Mouse (Mus musculus): ENCODE results near the gene Slc38a7. TPM values are rescaled to one million over a fixed set of nuclear protein-coding genes. Genes with fewer than 3 reads are reported as not detected.
A peak's percentile ranks its signal among the peaks of the same experiment; 100 is the strongest.
"Not testable (repeated sequence)": the region's sequence is repeated elsewhere in the genome, so short reads cannot be mapped to it uniquely, and the experiment has no call there.

Slc38a7 gene
- total RNA-seq, 2 experiments from 2014 or later: 9.9 to 12.0 TPM

DNA sequence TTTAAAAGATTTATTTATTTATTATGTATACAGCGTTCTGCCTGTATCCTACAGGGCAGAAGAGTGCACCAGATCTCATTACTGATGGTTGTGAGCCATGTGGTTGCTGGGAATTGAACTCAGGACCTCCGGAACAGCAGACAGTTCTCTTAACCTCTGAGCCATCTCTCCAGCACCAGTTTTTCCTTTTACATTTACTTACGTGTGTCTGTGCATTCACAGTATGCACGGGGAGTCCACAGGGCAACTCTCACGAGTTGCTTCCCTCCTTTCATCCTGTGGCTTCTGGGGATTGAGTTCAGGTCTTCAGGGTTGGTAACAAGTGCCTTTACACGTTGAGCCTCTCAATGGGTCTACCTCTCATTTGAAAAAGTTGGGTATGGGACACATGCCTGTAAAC, 835 bp upstream of the Slc38a7 start:
- intact Hi-C loops (cut with DNase I): loop anchor here (5.0 kb wide), 1 partner anchor 33 kb away; the partner anchor contains the start of gene Got2
- no peak for DNase-seq

GRCm38 (mm10) chr8:95852290-95852689, 1.0 kb downstream of the Slc38a7 start:
- intact Hi-C loops (cut with DNase I): loop anchor here (5.0 kb wide), 1 partner anchor 35 kb away; the partner anchor contains the start of gene Got2

DNA sequence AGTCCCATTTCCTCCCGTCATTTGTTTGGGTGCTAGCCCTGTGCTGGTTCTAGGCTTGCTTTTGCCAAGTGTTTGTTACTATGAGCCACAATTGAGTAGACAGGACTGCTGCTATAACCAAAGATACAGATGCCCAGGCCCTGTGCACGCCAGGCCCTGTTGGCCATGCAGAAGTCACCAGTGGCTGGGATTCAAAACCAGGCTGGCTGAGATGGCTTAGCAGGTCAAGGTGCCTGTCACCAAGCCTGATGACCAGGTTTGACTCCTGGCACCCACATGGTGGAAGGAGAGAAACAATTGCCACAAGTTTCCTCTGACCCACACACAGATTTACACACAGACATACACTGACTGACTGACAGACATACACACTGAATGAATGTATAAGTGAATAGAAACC, 3.0 kb downstream of the Slc38a7 start:
- intact Hi-C loops (cut with DNase I): loop anchor here (5.0 kb wide), 1 partner anchor 37 kb away; the partner anchor contains the start of gene Got2
- DNase-seq: no peak

More at GRCm38 (mm10) chr8:95852290-95852689, 1.0 kb downstream of the Slc38a7 start:
- DNase-seq: peak; percentile 41 to 52

GRCm38 (mm10) chr8:95848734-95849464, 4.4 kb downstream of the Slc38a7 start:
- DNase-seq: no peak
- intact Hi-C loops (cut with DNase I): no loop called here

DNA sequence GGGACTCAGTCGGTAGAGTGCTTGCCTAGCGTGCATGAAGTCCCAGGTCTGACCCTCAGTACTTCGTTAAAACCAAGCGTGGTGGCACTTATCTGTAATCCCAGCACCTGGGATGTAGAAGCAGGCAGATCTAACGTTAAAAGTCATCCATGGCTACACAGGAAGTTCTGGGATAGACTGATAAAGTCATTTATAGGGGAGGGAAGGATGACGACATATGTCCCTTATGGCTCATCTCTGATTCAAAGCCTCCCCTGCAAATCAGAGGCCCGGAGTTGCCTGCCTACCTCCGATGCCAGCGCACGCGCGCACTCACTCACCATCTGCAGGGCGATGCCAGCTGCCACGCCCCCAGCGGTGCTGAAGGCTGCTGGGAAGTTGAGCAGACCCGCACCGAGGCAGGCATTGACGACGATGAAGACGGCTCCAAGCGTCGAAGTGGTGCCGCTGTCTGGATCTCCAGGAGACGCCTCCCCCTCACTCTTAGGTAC, 5.2 kb downstream of the Slc38a7 start:
- intact Hi-C loops (cut with DNase I): no loop called here
- DNase-seq: no peak

GRCm38 (mm10) chr8:95845026-95845425, 8.3 kb downstream of the Slc38a7 start:
- no peak for DNase-seq
- intact Hi-C loops (cut with DNase I): no loop called here

DNA sequence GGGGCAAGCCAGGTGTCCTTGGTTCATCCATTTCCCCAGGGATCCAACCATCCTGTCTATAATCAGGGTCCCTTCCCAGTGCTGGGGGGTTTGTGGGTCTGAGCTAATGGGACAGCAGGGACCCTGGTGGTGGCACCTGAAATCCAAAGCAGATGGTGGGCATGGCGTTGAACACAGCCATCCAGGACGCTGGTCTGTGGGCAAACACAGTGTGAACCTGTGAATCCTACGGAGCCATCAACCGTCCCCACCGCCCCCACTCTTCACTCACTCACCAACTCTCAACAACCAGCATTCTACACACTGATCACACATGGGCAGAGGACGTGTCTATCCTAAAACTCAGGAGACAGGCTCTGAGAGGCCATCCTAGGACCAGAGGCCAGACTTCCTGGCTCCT, 9.4 kb downstream of the Slc38a7 start:
- intact Hi-C loops (cut with DNase I): no loop called here
- DNase-seq: no peak

DNA sequence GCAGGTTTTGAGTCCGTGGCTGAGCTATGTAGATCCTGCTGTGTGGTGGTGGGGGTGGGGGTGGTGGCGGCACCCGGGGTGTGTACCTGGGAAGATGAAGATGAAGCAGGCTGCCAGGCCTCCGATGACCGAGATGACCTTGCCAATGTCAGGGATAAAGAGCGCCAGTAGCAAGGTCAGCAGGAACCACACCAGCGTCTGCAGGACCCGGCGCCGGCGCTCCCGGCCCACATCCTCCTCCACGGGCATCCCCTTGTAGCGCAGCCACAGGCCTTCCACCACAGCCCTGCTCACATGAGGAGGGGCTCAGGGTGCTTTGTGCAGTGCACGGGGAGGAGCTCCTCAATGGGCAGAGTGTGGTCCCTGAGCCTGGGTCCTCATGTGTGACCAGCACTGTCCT, 11.9 kb downstream of the Slc38a7 start:
- intact Hi-C loops (cut with DNase I): no loop called here
- DNase-seq: no peak

- DNase-seq: no peak
- intact Hi-C loops (cut with DNase I): no loop called here
These were observed 14.1 kb downstream of the Slc38a7 start for GRCm38 (mm10) chr8:95839289-95839688.

DNA sequence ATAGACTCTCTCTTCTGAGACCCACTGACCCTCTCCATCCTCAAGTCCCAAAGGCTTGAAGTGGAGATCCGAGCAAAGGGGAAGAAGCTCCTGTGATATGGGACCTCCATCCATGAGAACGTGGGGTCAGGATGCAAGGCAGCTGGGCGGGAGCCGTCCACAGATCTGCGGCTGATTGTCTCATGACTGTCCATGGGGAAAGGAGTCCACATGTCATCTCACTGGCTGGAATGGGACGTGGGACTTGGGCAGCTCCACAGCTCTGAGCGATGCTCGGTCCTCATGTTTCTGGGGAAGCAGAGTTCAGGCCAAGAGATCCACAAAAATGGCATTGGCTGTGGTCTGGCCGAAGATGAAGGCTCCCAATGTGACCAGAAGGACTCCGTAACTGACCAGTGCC, 16.1 kb downstream of the Slc38a7 start:
- DNase-seq: no peak
- intact Hi-C loops (cut with DNase I): no loop called here

DNA sequence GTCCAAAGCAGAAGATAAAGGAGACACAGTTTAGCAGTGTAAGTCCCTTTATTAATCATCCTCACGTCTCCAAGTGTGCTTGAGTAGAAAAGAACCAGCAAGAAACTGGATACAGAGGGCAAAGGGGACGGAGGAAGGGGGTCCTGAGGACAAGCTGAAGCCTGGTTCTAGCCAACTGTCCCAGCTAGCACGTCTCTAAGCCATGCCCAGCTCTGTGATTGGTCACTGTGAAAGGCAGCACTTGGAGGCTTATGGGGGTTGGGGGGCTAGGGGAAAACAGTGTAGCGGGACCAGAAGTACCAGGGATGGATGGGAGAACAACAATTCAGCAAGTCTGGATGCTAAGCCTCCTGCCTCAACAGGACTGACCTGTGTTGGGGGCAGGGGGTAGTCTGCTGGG, 17.4 kb downstream of the Slc38a7 start:
- no peak for DNase-seq
- intact Hi-C loops (cut with DNase I): no loop called here

GRCm38 (mm10) chr8:95833435-95833984, 19.8 kb downstream of the Slc38a7 start:
- intact Hi-C loops (cut with DNase I): loop anchor here (5.0 kb wide), 3 partner anchors 46 to 116 kb away; partner anchors contain the start of gene Setd6

GRCm38 (mm10) chr8:95832603-95833434, 20.5 kb downstream of the Slc38a7 start:
- intact Hi-C loops (cut with DNase I): loop anchor here (5.0 kb wide), 3 partner anchors 46 to 116 kb away; partner anchors contain the start of gene Setd6
- DNase-seq: peak; percentile 83 to 92

More at GRCm38 (mm10) chr8:95833435-95833984, 19.8 kb downstream of the Slc38a7 start:
- no peak for DNase-seq

- intact Hi-C loops (cut with DNase I): loop anchor here (2.0 to 5.0 kb wide), 4 partner anchors 43 to 229 kb away; partner anchors contain the start of gene Setd6
- no peak for DNase-seq
These were observed 23.2 kb downstream of the Slc38a7 start for GRCm38 (mm10) chr8:95830144-95830543.

- DNase-seq; intact Hi-C loops (cut with DNase I): not testable (repeated sequence)
These were observed 28.2 kb downstream of the Slc38a7 start, which contains the start of gene Sap18b for GRCm38 (mm10) chr8:95825162-95825561. Gene Sap18b, plus strand, starts transcription at chr8:95825346.

DNA sequence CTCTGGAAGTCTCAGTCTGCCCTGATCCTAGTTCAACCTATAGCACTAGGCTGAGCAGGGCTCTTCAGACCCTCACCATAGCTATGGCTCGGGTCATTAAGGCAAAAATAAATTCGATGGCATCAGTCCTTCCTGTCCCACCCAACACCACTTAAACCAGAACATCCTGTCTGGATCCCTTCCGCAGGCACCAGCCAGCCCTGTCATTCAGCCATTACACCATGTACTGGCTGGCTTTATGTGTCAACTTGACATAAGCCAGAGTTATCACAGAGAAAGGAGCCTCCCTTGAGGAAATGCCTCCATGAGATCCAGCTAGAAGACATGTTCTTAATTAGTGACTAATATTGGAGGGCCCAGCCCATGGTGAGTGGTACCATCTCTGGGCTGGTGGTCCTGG, 30.6 kb downstream of the Slc38a7 start:
- DNase-seq: no peak
- intact Hi-C loops (cut with DNase I): no loop called here

DNA sequence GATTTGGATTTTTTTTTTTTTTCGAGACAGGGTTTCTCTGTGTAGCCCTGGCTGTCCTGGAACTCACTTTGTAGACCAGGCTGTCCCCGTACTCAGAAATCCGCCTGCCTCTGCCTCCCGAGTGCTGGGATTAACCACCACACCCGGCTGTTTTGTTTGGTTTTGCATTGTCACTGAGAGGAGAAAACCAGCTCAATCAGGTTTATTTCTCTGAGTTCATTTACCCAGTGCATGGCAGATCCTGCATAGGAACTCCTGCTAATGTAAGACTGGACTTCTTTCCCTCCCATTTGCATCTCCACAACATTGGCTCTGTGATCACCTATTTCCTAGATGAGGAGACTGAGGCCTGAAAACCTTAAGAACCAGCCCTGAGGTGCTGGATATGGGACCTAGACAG, 31.2 kb downstream of the Slc38a7 start:
- no peak for DNase-seq
- intact Hi-C loops (cut with DNase I): no loop called here

DNA sequence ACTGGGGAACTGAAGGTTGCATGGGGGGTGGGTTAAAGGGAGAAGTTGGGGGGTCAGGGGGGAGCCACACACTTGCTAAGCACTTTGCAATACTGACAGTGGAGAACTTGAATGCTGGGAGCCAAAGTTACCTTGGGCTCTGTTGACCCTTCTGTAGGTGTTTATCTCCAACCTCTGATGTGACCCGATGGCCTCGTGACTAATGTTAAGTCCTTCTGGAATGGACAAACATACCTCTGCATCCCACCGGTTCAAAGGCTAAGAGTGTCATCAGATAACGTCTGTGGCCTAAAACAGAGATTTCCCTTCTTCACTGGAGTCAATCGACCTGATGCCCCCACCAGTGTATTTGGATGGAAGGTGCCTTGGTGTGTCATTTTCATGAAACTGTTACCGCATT, 32.1 kb downstream of the Slc38a7 start:
- intact Hi-C loops (cut with DNase I): no loop called here
- DNase-seq: no peak

DNA sequence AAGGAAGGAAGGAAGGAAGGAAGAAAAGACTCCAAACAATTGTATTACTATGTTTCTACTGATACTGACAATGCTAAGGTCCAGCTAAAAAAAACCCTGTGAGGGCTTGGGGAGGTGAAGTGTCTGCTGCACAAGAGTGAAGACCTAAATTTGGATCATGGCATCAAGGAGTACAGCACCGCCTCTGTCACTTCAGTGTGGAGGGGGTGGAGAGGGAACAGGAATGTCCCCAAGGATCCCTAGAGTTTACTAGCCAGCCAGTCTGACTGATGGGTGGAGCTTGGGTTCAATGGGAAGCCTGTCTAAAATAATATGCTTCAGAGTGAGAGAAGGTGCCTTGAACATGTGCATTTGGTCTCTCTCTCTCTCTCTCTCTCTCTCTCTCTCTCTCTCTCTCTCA, 35.1 kb downstream of the Slc38a7 start:
- intact Hi-C loops (cut with DNase I): no loop called here
- no peak for DNase-seq

GRCm38 (mm10) chr8:95817597-95817996, 35.7 kb downstream of the Slc38a7 start:
- intact Hi-C loops (cut with DNase I): no loop called here
- no peak for DNase-seq
